Mouse (Mus musculus) limb, embryonic 11.5 days (tissue): Measurements from ENCODE around the gene Hapln3. TPM values are rescaled to one million over a fixed set of nuclear protein-coding genes. Genes with fewer than 3 reads are reported as not detected.
A peak's percentile ranks its signal among the peaks of the same experiment; 100 is the strongest.

Source experiments
- ATAC-seq: fragments of 200-750 bp; cut with Nextera tagmentation; 2 replicates; pipeline ENCODE4 v1.8.0; 2017; ENCODE audit warnings: low read depth; ENCODE audit not compliant: insufficient number of reproducible peaks, low FRiP score, low TSS enrichment
- DNase-seq: peaks from one replicate; pipeline ENCODE4 v3.0.0-alpha.2; 2015; ENCODE audit warnings: low spot score
- H3K27ac ChIP-seq: fragments of 300-500 bp; sonication (generic); replicated peaks from 2 replicates; pipeline ENCODE4 v1.5.1; 2014; ENCODE audit warnings: low read depth, mild to moderate bottlenecking, low read length
- H3K27me3 ChIP-seq: fragments of 300-500 bp; sonication (generic); 2 replicates; pipeline ENCODE4 v1.6.1; 2014; ENCODE audit warnings: mild to moderate bottlenecking, low read length, mixed read lengths; ENCODE audit not compliant: control insufficient read depth, insufficient read depth
- H3K36me3 ChIP-seq: fragments of 300-500 bp; sonication (generic); 2 replicates; pipeline ENCODE4 v1.6.1; 2014; ENCODE audit warnings: mild to moderate bottlenecking, low read length, moderate library complexity, mixed read lengths; ENCODE audit not compliant: control insufficient read depth, insufficient read depth
- H3K4me1 ChIP-seq: fragments of 300-500 bp; sonication (generic); 2 replicates; pipeline ENCODE4 v1.6.1; 2014; ENCODE audit warnings: low read length, mixed read lengths; ENCODE audit not compliant: control insufficient read depth, insufficient read depth
- H3K4me2 ChIP-seq: fragments of 300-500 bp; sonication (generic); 2 replicates; pipeline ENCODE4 v1.6.1; 2014; ENCODE audit warnings: low read depth, mild to moderate bottlenecking, moderate library complexity; ENCODE audit not compliant: severe bottlenecking
- H3K4me3 ChIP-seq: fragments of 300-500 bp; sonication (generic); 2 replicates; pipeline ENCODE4 v1.5.1; 2014; ENCODE audit warnings: low read depth, low read length
- H3K9ac ChIP-seq: fragments of 300-500 bp; sonication (generic); 2 replicates; pipeline ENCODE4 v1.6.1; 2014; ENCODE audit warnings: mild to moderate bottlenecking, low read length
- H3K9me3 ChIP-seq: fragments of 300-500 bp; sonication (generic); 2 replicates; pipeline ENCODE4 v1.6.1; 2016; ENCODE audit warnings: low read length; ENCODE audit not compliant: control insufficient read depth
- WGBS: fragments of 180-500 bp; shearing (Covaris S2); extraction: QIAGEN DNeasy Blood & Tissue Kit; methylation state at CpG from one replicate; pipeline ENCODE4 v1.1.7; 2014; 5-methylcytosine and 5-hydroxymethylcytosine counted together
- polyA plus RNA-seq: library from polyadenylated mRNA; unstranded; fragments of >200 nt; fragmentation: Nextera tagmentation; extraction: Ambion mirVana; gene quantifications from 2 replicates; pipeline ENCODE4 v1.2.1, GENCODE M21; 2014

The Hapln3 gene
- polyA plus RNA-seq, 1 experiment from 2014 or later, result 1.1 TPM

DNA sequence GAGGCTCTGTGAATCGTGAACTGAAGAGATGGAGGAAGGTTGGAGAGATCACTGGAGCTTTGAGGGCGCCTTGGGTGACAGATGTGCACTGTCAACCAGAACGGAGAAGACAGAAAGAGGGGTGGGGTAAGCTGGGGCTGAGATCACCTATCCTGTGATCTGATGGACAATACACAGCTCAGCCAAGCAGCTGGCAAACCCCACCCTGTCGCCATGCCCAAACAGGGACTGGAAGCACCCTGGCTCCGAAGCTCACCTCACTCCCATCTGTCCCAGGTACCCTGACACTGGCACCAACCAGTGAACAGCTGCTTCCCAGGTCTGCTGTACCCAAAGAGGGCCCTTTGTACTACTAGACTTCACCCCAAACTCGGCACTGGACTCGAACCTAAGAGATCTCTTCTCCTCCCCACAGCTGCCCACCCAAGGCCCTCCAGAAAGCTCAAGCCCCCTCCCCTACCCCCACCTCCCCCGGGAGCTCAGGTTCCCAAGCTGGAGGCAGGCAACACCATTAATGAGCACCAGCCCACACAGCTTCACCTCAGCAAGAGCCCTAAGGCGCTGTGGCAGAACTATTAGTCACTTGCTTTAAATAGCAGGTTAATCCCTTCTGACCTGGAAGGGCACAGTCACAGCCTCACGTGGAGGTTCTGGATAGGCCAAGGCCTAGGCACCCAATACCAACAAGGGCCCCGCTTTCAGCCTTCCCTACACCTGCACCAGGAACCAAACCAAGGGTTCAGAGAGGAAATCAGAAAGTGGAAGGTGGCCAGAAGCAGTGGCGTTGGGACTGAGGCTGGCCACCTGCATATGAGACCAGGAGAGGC, 16.4 kb upstream of the Hapln3 start:
- no peaks in the 10 kb centered on the region for H3K27me3 ChIP-seq
- no peaks in the 10 kb centered on the region for H3K9me3 ChIP-seq
- H3K4me2 ChIP-seq, result peak overlapping the region; percentile 79
- peaks cover 12% of the 10 kb centered on the region for H3K4me1 ChIP-seq
- H3K9ac ChIP-seq, result peak overlapping the region; percentile 76; the same call in 1 of the 2 replicates
- peaks cover 6% of the 10 kb centered on the region; the same call in 1 of the 2 replicates for H3K36me3 ChIP-seq
- DNase-seq (peak; percentile 56), ATAC-seq (no peak)
- no peak overlapping the region for H3K27ac ChIP-seq
- H3K4me3 ChIP-seq, result peak overlapping the region; percentile 69
- 35% methylated on average over 12 of the region's 12 CpGs for WGBS

GRCm38 (mm10) chr7:79140897-79141296, 10.1 kb upstream of the Hapln3 start:
- H3K4me1 ChIP-seq, result no peaks in the 10 kb centered on the region
- H3K27me3 ChIP-seq, result no peaks in the 10 kb centered on the region
- no peak overlapping the region for H3K4me3 ChIP-seq
- peak; percentile 85 for DNase-seq
- no peak overlapping the region for H3K9ac ChIP-seq
- ATAC-seq, result no peak
- 42% methylated on average over 8 of the region's 8 CpGs for WGBS
- H3K27ac ChIP-seq, result no peak overlapping the region
- no peak overlapping the region for H3K4me2 ChIP-seq
- H3K36me3 ChIP-seq, result peaks cover 6% of the 10 kb centered on the region; the same call in 1 of the 2 replicates
- H3K9me3 ChIP-seq, result no peaks in the 10 kb centered on the region

GRCm38 (mm10) chr7:79139891-79140591, 9.2 kb upstream of the Hapln3 start:
- 52% methylated on average over 4 of the region's 4 CpGs for WGBS
- DNase-seq (no peak), ATAC-seq (no peak)

DNA sequence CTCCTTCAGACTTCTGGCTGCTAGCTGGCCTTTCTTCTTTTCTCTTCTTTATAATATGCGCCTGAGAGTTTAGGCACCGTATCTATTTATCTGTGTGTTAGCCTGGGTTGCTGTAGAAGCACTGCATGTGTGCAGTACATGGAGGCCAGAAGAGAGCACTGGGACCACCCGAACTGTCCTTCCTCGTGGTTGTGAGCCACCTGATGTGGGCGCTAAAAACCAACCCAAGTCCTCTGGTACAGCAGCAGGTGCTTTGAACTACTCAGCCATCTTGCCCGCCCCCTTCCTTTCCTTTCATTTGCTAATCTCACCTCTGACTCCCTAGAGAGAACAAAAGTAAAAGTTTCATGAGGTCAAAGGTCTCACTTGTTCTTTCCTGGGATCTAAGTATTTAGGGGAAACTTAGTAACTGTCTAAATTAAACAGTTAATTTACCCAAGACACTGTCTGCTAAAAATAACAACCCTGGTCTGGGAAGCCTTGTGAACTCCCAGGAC, 8.6 kb upstream of the Hapln3 start:
- no peak overlapping the region for H3K27ac ChIP-seq
- H3K4me2 ChIP-seq, result no peak overlapping the region
- no peak for ATAC-seq
- 57% methylated on average over 6 of the region's 6 CpGs for WGBS
- H3K4me3 ChIP-seq, result no peak overlapping the region
- H3K4me1 ChIP-seq, result no peaks in the 10 kb centered on the region
- no peaks in the 10 kb centered on the region for H3K9me3 ChIP-seq
- H3K27me3 ChIP-seq, result no peaks in the 10 kb centered on the region
- H3K36me3 ChIP-seq, result peaks cover 6% of the 10 kb centered on the region; the same call in 1 of the 2 replicates
- no peak for DNase-seq
- no peak overlapping the region for H3K9ac ChIP-seq

More at GRCm38 (mm10) chr7:79139891-79140591, 9.2 kb upstream of the Hapln3 start:
- H3K4me3 ChIP-seq, result no peak overlapping the region
- no peaks in the 10 kb centered on the region for H3K27me3 ChIP-seq
- peaks cover 6% of the 10 kb centered on the region; the same call in 1 of the 2 replicates for H3K36me3 ChIP-seq
- H3K9ac ChIP-seq, result no peak overlapping the region
- H3K9me3 ChIP-seq, result no peaks in the 10 kb centered on the region
- H3K27ac ChIP-seq, result no peak overlapping the region
- no peaks in the 10 kb centered on the region for H3K4me1 ChIP-seq
- no peak overlapping the region for H3K4me2 ChIP-seq

GRCm38 (mm10) chr7:79133391-79133790, 2.6 kb upstream of the Hapln3 start:
- Histone ChIP-seq H3K9ac (no peak overlapping the region), H3K27me3 (no peaks in the 10 kb centered on the region), H3K27ac (no peak overlapping the region), H3K9me3 (no peaks in the 10 kb centered on the region), H3K36me3 (no peaks in the 10 kb centered on the region; the same call in 1 of the 2 replicates), H3K4me3 (no peak overlapping the region), H3K4me2 (no peak overlapping the region), H3K4me1 (peaks cover 8% of the 10 kb centered on the region; the same call in 1 of the 2 replicates)
- DNase-seq (no peak), ATAC-seq (no peak)
- WGBS, result 29% methylated on average over 6 of the region's 6 CpGs

DNA sequence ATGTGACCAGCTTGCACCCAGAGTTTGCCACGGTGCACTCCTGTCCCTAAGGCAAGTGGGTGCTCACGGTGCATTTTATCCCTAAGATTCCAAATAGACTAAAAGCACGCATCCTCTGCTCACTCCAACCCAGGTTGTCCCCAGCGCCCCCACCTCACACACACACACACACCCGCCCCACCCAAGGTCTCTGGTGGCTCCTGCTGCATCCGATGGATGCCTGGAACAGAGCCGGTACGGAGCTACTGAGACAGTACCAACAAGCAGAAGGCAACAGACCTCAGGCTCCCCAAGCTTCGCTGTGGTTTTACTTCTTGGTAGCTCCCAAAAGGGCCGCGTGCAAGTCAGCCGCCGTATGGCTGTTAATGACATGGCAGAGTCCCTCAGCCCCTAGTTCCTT, 433 bp downstream of the Hapln3 start:
- H3K27ac ChIP-seq, result no peak overlapping the region
- H3K9ac ChIP-seq, result no peak overlapping the region
- WGBS, result 10% methylated on average over 13 of the region's 13 CpGs

DNA sequence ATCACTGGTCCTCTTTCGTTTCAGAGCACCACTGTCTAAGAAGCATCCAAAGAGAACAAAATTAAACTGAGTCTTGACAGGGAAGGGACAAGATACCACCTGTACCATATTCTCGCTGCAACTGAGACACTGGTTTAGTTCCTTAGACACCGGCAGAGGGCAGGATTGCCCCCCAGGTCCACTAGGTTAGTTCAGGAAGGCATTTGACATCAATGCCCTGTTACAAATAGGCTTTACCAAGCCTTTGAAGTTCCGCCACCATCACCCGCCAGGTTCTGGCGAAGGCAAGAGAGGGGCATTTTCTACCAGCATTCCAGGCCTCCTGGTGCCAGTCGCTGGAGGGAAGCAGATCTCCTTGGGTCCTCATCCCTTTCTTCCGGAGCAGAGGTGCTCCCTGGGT, 935 bp downstream of the Hapln3 start:
- Histone ChIP-seq H3K27ac (no peak overlapping the region), H3K4me3 (no peak overlapping the region), H3K4me1 (peaks cover 8% of the 10 kb centered on the region; the same call in 1 of the 2 replicates), H3K9me3 (no peaks in the 10 kb centered on the region), H3K27me3 (no peaks in the 10 kb centered on the region), H3K9ac (no peak overlapping the region), H3K4me2 (peak overlapping the region; percentile 38), H3K36me3 (no peaks in the 10 kb centered on the region; the same call in 1 of the 2 replicates)
- WGBS, result 11% methylated on average over 8 of the region's 8 CpGs
- ATAC-seq (no peak), DNase-seq (peak; percentile 36)

More for the DNA sequence above, 433 bp downstream of the Hapln3 start:
- Histone ChIP-seq H3K4me1 (peaks cover 8% of the 10 kb centered on the region; the same call in 1 of the 2 replicates), H3K4me2 (peak overlapping the region; percentile 38), H3K4me3 (peak overlapping the region; percentile 17), H3K27me3 (no peaks in the 10 kb centered on the region), H3K9me3 (no peaks in the 10 kb centered on the region), H3K36me3 (no peaks in the 10 kb centered on the region; the same call in 1 of the 2 replicates)
- DNase-seq, result no peak
- ATAC-seq, result no peak

GRCm38 (mm10) chr7:79123465-79123864, 7.4 kb downstream of the Hapln3 start:
- Histone ChIP-seq H3K27ac (no peak overlapping the region), H3K4me1 (no peaks in the 10 kb centered on the region; the same call in 1 of the 2 replicates), H3K36me3 (no peaks in the 10 kb centered on the region), H3K9me3 (no peaks in the 10 kb centered on the region), H3K9ac (no peak overlapping the region), H3K27me3 (no peaks in the 10 kb centered on the region), H3K4me2 (no peak overlapping the region), H3K4me3 (no peak overlapping the region)
- ATAC-seq (no peak), DNase-seq (no peak)
- 83% methylated on average over 5 of the region's 5 CpGs for WGBS
